Mouse (Mus musculus): ENCODE data around the gene Btnl10. TPM values are rescaled to one million over a fixed set of nuclear protein-coding genes. Genes with fewer than 3 reads are reported as not detected.

Gene Btnl10
- polyA plus RNA-seq, 1 experiment from 2014 or later = not detected

GRCm38 (mm10) chr11:58927790-58928651, 10.3 kb downstream of the Btnl10 start:
- no peak overlapping the region for H3K27ac ChIP-seq (ENCODE audit: low read depth, low read length)
- ATAC-seq (ENCODE audit: low FRiP score, low TSS enrichment) = peak; percentile 48; the same call in 1 of the 2 replicates
- no peak overlapping the region for H3K9ac ChIP-seq (ENCODE audit: low read depth, low read length)
- peak overlapping the region; percentile 2; the same call in 1 of the 2 replicates for H3K4me3 ChIP-seq (ENCODE audit: low read length)
- no peaks in the 10 kb centered on the region for H3K27me3 ChIP-seq (ENCODE audit: control insufficient read depth, insufficient read depth, low read length)
- H3K4me1 ChIP-seq (ENCODE audit: control insufficient read depth, insufficient read depth, low read length) = no peaks in the 10 kb centered on the region
- 34% methylated on average over 20 of the region's 20 CpGs for WGBS
- no peaks in the 10 kb centered on the region for H3K9me3 ChIP-seq (ENCODE audit: control insufficient read depth, low read length)
- H3K4me2 ChIP-seq (replicated peaks; ENCODE audit: low read depth, low read length) = peak overlapping the region; percentile 12; the same call in 1 of the 2 replicates
- peaks cover 20% of the 10 kb centered on the region for H3K36me3 ChIP-seq (ENCODE audit: control insufficient read depth, insufficient read depth, low read length)

GRCm38 (mm10) chr11:58929055-58929454, 11.3 kb downstream of the Btnl10 start:
- H3K4me2 ChIP-seq (replicated peaks; ENCODE audit: low read depth, low read length) = no peak overlapping the region
- H3K4me3 ChIP-seq (ENCODE audit: low read length) = no peak overlapping the region
- no peaks in the 10 kb centered on the region for H3K4me1 ChIP-seq (ENCODE audit: control insufficient read depth, insufficient read depth, low read length)
- no peak overlapping the region for H3K9ac ChIP-seq (ENCODE audit: low read depth, low read length)
- WGBS = 90% methylated on average over 4 of the region's 4 CpGs
- no peak for ATAC-seq (ENCODE audit: low FRiP score, low TSS enrichment)
- no peaks in the 10 kb centered on the region for H3K27me3 ChIP-seq (ENCODE audit: control insufficient read depth, insufficient read depth, low read length)
- no peaks in the 10 kb centered on the region for H3K9me3 ChIP-seq (ENCODE audit: control insufficient read depth, low read length)
- no peak overlapping the region for H3K27ac ChIP-seq (ENCODE audit: low read depth, low read length)
- H3K36me3 ChIP-seq (ENCODE audit: control insufficient read depth, insufficient read depth, low read length) = peaks cover 30% of the 10 kb centered on the region

GRCm38 (mm10) chr11:58929641-58930040, 11.9 kb downstream of the Btnl10 start:
- Histone ChIP-seq H3K36me3 (ENCODE audit: control insufficient read depth, insufficient read depth, low read length) (peaks cover 36% of the 10 kb centered on the region), H3K4me1 (ENCODE audit: control insufficient read depth, insufficient read depth, low read length) (no peaks in the 10 kb centered on the region), H3K9me3 (ENCODE audit: control insufficient read depth, low read length) (no peaks in the 10 kb centered on the region), H3K27ac (ENCODE audit: low read depth, low read length) (no peak overlapping the region), H3K4me3 (ENCODE audit: low read length) (no peak overlapping the region), H3K4me2 (replicated peaks; ENCODE audit: low read depth, low read length) (no peak overlapping the region), H3K27me3 (ENCODE audit: control insufficient read depth, insufficient read depth, low read length) (no peaks in the 10 kb centered on the region), H3K9ac (ENCODE audit: low read depth, low read length) (no peak overlapping the region)
- ATAC-seq (ENCODE audit: low FRiP score, low TSS enrichment) = no peak
- WGBS = 33% methylated on average over 3 of the region's 3 CpGs

GRCm38 (mm10) chr11:58930254-58930653, 12.5 kb downstream of the Btnl10 start:
- H3K4me2 ChIP-seq (replicated peaks; ENCODE audit: low read depth, low read length) = no peak overlapping the region
- peaks cover 36% of the 10 kb centered on the region for H3K36me3 ChIP-seq (ENCODE audit: control insufficient read depth, insufficient read depth, low read length)
- no peak overlapping the region for H3K9ac ChIP-seq (ENCODE audit: low read depth, low read length)
- no peak for ATAC-seq (ENCODE audit: low FRiP score, low TSS enrichment)
- H3K4me1 ChIP-seq (ENCODE audit: control insufficient read depth, insufficient read depth, low read length) = no peaks in the 10 kb centered on the region
- H3K27ac ChIP-seq (ENCODE audit: low read depth, low read length) = no peak overlapping the region
- 93% methylated on average over 3 of the region's 3 CpGs for WGBS
- H3K4me3 ChIP-seq (ENCODE audit: low read length) = no peak overlapping the region
- no peaks in the 10 kb centered on the region for H3K9me3 ChIP-seq (ENCODE audit: control insufficient read depth, low read length)
- H3K27me3 ChIP-seq (ENCODE audit: control insufficient read depth, insufficient read depth, low read length) = no peaks in the 10 kb centered on the region

GRCm38 (mm10) chr11:58931576-58931975, 13.9 kb downstream of the Btnl10 start:
- Histone ChIP-seq H3K4me3 (ENCODE audit: low read length) (no peak overlapping the region), H3K4me1 (ENCODE audit: control insufficient read depth, insufficient read depth, low read length) (no peaks in the 10 kb centered on the region), H3K27me3 (ENCODE audit: control insufficient read depth, insufficient read depth, low read length) (no peaks in the 10 kb centered on the region), H3K9ac (ENCODE audit: low read depth, low read length) (no peak overlapping the region), H3K9me3 (ENCODE audit: control insufficient read depth, low read length) (no peaks in the 10 kb centered on the region), H3K27ac (ENCODE audit: low read depth, low read length) (no peak overlapping the region), H3K4me2 (replicated peaks; ENCODE audit: low read depth, low read length) (no peak overlapping the region), H3K36me3 (ENCODE audit: control insufficient read depth, insufficient read depth, low read length) (peaks cover 47% of the 10 kb centered on the region)
- no peak for ATAC-seq (ENCODE audit: low FRiP score, low TSS enrichment)
- 62% methylated on average over 4 of the region's 4 CpGs for WGBS

GRCm38 (mm10) chr11:58937909-58938308, 20.2 kb downstream of the Btnl10 start:
- peak overlapping the region; percentile 96 for H3K9ac ChIP-seq (ENCODE audit: low read depth, low read length)
- H3K4me1 ChIP-seq (ENCODE audit: control insufficient read depth, insufficient read depth, low read length) = peaks cover 8% of the 10 kb centered on the region; the same call in 1 of the 2 replicates
- H3K4me2 ChIP-seq (replicated peaks; ENCODE audit: low read depth, low read length) = peak overlapping the region; percentile 83
- no peaks in the 10 kb centered on the region for H3K9me3 ChIP-seq (ENCODE audit: control insufficient read depth, low read length)
- peak overlapping the region; percentile 98 for H3K4me3 ChIP-seq (ENCODE audit: low read length)
- 0% methylated on average over 13 of the region's 13 CpGs for WGBS
- H3K27ac ChIP-seq (ENCODE audit: low read depth, low read length) = no peak overlapping the region
- H3K36me3 ChIP-seq (ENCODE audit: control insufficient read depth, insufficient read depth, low read length) = peaks cover 35% of the 10 kb centered on the region
- ATAC-seq (ENCODE audit: low FRiP score, low TSS enrichment) = peak; percentile 5; the same call in 1 of the 2 replicates
- H3K27me3 ChIP-seq (ENCODE audit: control insufficient read depth, insufficient read depth, low read length) = no peaks in the 10 kb centered on the region

GRCm38 (mm10) chr11:58938322-58939087, 20.8 kb downstream of the Btnl10 start, which contains the start of gene Rnf187:
TSS of gene Rnf187 (minus strand) at chr11:58938916.
- Histone ChIP-seq H3K4me1 (ENCODE audit: control insufficient read depth, insufficient read depth, low read length) (peaks cover 9% of the 10 kb centered on the region; the same call in 1 of the 2 replicates), H3K27ac (ENCODE audit: low read depth, low read length) (peak within 1 kb of the TSS; percentile 95), H3K27me3 (ENCODE audit: control insufficient read depth, insufficient read depth, low read length) (no peaks in the 10 kb centered on the region), H3K4me2 (replicated peaks; ENCODE audit: low read depth, low read length) (peak within 1 kb of the TSS; percentile 83), H3K9ac (ENCODE audit: low read depth, low read length) (peak within 1 kb of the TSS; percentile 96), H3K36me3 (ENCODE audit: control insufficient read depth, insufficient read depth, low read length) (peaks cover 29% of the 10 kb centered on the region), H3K4me3 (ENCODE audit: low read length) (peak within 1 kb of the TSS; percentile 98), H3K9me3 (ENCODE audit: control insufficient read depth, low read length) (no peaks in the 10 kb centered on the region)
- WGBS = under 1% methylated on average over 87 of the region's 95 CpGs
- ATAC-seq (ENCODE audit: low FRiP score, low TSS enrichment) = peak; percentile 97

- no peaks in the 10 kb centered on the region for H3K9me3 ChIP-seq (ENCODE audit: control insufficient read depth, low read length)
- H3K27ac ChIP-seq (ENCODE audit: low read depth, low read length) = peak overlapping the region; percentile 95
- H3K4me3 ChIP-seq (ENCODE audit: low read length) = peak overlapping the region; percentile 98
- no peaks in the 10 kb centered on the region for H3K27me3 ChIP-seq (ENCODE audit: control insufficient read depth, insufficient read depth, low read length)
- WGBS = 18% methylated on average over 6 of the region's 6 CpGs
- peaks cover 23% of the 10 kb centered on the region for H3K36me3 ChIP-seq (ENCODE audit: control insufficient read depth, insufficient read depth, low read length)
- H3K4me2 ChIP-seq (replicated peaks; ENCODE audit: low read depth, low read length) = peak overlapping the region; percentile 83
- H3K4me1 ChIP-seq (ENCODE audit: control insufficient read depth, insufficient read depth, low read length) = peaks cover 15% of the 10 kb centered on the region; the same call in 1 of the 2 replicates
- peak; percentile 58 for ATAC-seq (ENCODE audit: low FRiP score, low TSS enrichment)
- H3K9ac ChIP-seq (ENCODE audit: low read depth, low read length) = peak overlapping the region; percentile 96
Measured at GRCm38 (mm10) chr11:58939088-58939439, 21.4 kb downstream of the Btnl10 start.
